Mouse (Mus musculus): Measurements from ENCODE around the gene Tyw1. TPM values are rescaled to one million over a fixed set of nuclear protein-coding genes. Genes with fewer than 3 reads are reported as not detected.

Gene Tyw1
- polyA plus RNA-seq, 1 experiment = 19.7 TPM

- Histone ChIP-seq H3K4me3 (ENCODE audit: insufficient read depth, low read length) (no peak overlapping the region), H3K4me1 (ENCODE audit: control insufficient read depth, insufficient read depth, low read length) (no peaks in the 10 kb centered on the region), H3K27ac (ENCODE audit: insufficient read depth, low read length) (no peak overlapping the region)
- TF ChIP-seq CTCF (IDR thresholded peaks at IDR 0.05; ENCODE audit: borderline replicate concordance, insufficient read depth, low read length) (no peak), POLR2A (IDR thresholded peaks at IDR 0.05; ENCODE audit: low read depth, low read length) (no peak)
Observed at GRCm38 (mm10) chr5:130327615-130328263, 72.3 kb downstream of the Tyw1 start.

- H3K27ac ChIP-seq (ENCODE audit: insufficient read depth, low read length) = no peak overlapping the region
- H3K4me1 ChIP-seq (ENCODE audit: control insufficient read depth, insufficient read depth, low read length) = no peaks in the 10 kb centered on the region
- TF ChIP-seq POLR2A (IDR thresholded peaks at IDR 0.05; ENCODE audit: low read depth, low read length) (no peak), CTCF (IDR thresholded peaks at IDR 0.05; ENCODE audit: borderline replicate concordance, insufficient read depth, low read length) (no peak)
- H3K4me3 ChIP-seq (ENCODE audit: insufficient read depth, low read length) = no peak overlapping the region
Observed at GRCm38 (mm10) chr5:130328366-130328765, 72.9 kb downstream of the Tyw1 start.

DNA sequence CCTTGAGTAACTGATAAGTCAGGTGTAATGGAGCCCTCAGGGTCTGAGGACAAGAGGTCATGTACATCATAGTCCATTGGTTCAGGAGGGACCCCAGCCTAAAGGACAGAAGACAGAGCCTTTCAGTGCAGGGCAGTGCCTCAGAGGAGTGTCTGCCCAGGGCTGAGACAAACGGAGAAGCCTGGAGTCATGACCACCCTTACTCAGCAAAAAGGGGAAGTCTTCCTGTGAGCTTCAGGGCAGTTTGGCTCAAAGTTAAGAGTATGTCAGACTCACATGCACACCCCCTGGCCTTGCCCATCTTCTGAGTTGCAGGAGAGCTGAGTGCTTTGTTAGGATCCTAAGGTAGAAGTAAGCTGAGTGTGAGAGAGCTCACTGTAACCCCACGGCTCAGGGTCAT is 74.5 kb downstream of the Tyw1 start:
- no peak overlapping the region for H3K27ac ChIP-seq (ENCODE audit: insufficient read depth, low read length)
- H3K4me1 ChIP-seq (ENCODE audit: control insufficient read depth, insufficient read depth, low read length) = no peaks in the 10 kb centered on the region
- no peak for TF ChIP-seq POLR2A (IDR thresholded peaks at IDR 0.05; ENCODE audit: low read depth, low read length)
- no peak for TF ChIP-seq CTCF (IDR thresholded peaks at IDR 0.05; ENCODE audit: borderline replicate concordance, insufficient read depth, low read length)
- H3K4me3 ChIP-seq (ENCODE audit: insufficient read depth, low read length) = no peak overlapping the region

DNA sequence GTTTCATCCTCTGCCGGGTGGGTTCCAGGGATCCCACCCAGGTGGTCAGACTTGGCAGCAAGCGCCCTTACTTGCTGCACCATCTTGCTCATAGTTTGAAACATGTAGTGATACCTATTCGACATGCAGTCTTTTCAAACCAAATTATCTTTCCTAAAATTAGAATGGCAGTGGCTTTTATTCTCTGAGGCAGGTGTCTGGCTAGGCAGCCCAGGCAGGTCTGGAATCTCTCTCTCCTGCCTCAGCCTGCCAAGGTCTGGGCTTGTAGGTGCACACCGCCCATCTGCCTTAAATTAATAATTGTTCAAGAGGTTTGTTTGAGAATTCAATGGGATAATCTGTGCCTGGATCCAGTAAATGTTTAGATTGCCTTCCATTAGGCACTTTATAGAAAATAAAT is 75.4 kb downstream of the Tyw1 start:
- H3K4me3 ChIP-seq (ENCODE audit: insufficient read depth, low read length) = no peak overlapping the region
- no peak for TF ChIP-seq CTCF (IDR thresholded peaks at IDR 0.05; ENCODE audit: borderline replicate concordance, insufficient read depth, low read length)
- no peak for TF ChIP-seq POLR2A (IDR thresholded peaks at IDR 0.05; ENCODE audit: low read depth, low read length)
- no peak overlapping the region for H3K27ac ChIP-seq (ENCODE audit: insufficient read depth, low read length)
- no peaks in the 10 kb centered on the region for H3K4me1 ChIP-seq (ENCODE audit: control insufficient read depth, insufficient read depth, low read length)

- Histone ChIP-seq H3K4me1 (ENCODE audit: control insufficient read depth, insufficient read depth, low read length) (no peaks in the 10 kb centered on the region), H3K27ac (ENCODE audit: insufficient read depth, low read length) (no peak overlapping the region), H3K4me3 (ENCODE audit: insufficient read depth, low read length) (no peak overlapping the region)
- TF ChIP-seq POLR2A (IDR thresholded peaks at IDR 0.05; ENCODE audit: low read depth, low read length) = no peak
- TF ChIP-seq CTCF (IDR thresholded peaks at IDR 0.05; ENCODE audit: borderline replicate concordance, insufficient read depth, low read length) = no peak
Observed at GRCm38 (mm10) chr5:130331206-130331605, 75.8 kb downstream of the Tyw1 start.

GRCm38 (mm10) chr5:130333566-130333965 is 78.1 kb downstream of the Tyw1 start:
- H3K4me1 ChIP-seq (ENCODE audit: control insufficient read depth, insufficient read depth, low read length) = no peaks in the 10 kb centered on the region
- TF ChIP-seq CTCF (IDR thresholded peaks at IDR 0.05; ENCODE audit: borderline replicate concordance, insufficient read depth, low read length) (no peak), POLR2A (IDR thresholded peaks at IDR 0.05; ENCODE audit: low read depth, low read length) (no peak)
- no peak overlapping the region for H3K4me3 ChIP-seq (ENCODE audit: insufficient read depth, low read length)
- no peak overlapping the region for H3K27ac ChIP-seq (ENCODE audit: insufficient read depth, low read length)

DNA sequence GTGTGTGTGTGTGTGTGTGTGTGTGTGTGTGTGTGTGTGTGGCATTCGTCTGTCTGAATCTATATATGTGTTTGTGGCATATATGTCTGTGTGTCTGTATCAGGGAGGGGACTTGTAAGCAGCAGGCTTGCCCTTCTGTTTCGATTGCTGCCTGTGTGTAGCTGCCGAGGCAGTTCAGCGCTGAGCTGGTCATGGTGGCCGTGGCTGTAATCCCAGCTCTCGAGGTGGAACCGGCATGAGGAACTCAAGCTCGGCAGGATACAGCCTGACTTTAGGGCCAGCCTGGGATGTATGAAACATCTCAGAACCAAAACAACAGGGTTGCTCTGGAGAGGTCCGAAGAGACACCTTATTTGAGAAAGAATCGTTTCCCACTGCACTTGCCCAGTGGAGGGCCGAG is 78.6 kb downstream of the Tyw1 start:
- H3K4me1 ChIP-seq (ENCODE audit: control insufficient read depth, insufficient read depth, low read length) = no peaks in the 10 kb centered on the region
- no peak for TF ChIP-seq CTCF (IDR thresholded peaks at IDR 0.05; ENCODE audit: borderline replicate concordance, insufficient read depth, low read length)
- no peak for TF ChIP-seq POLR2A (IDR thresholded peaks at IDR 0.05; ENCODE audit: low read depth, low read length)

GRCm38 (mm10) chr5:130335462-130335861 is 80.0 kb downstream of the Tyw1 start:
- no peaks in the 10 kb centered on the region for H3K4me1 ChIP-seq (ENCODE audit: control insufficient read depth, insufficient read depth, low read length)
- H3K4me3 ChIP-seq (ENCODE audit: insufficient read depth, low read length) = no peak overlapping the region
- H3K27ac ChIP-seq (ENCODE audit: insufficient read depth, low read length) = no peak overlapping the region
- TF ChIP-seq CTCF (IDR thresholded peaks at IDR 0.05; ENCODE audit: borderline replicate concordance, insufficient read depth, low read length) = no peak
- TF ChIP-seq POLR2A (IDR thresholded peaks at IDR 0.05; ENCODE audit: low read depth, low read length) = no peak

More for the DNA sequence above, 78.6 kb downstream of the Tyw1 start:
- Histone ChIP-seq H3K4me3 (ENCODE audit: insufficient read depth, low read length) (no peak overlapping the region), H3K27ac (ENCODE audit: insufficient read depth, low read length) (no peak overlapping the region)

GRCm38 (mm10) chr5:130340656-130341055 is 85.2 kb downstream of the Tyw1 start:
- Histone ChIP-seq H3K4me3 (ENCODE audit: insufficient read depth, low read length) (no peak overlapping the region), H3K27ac (ENCODE audit: insufficient read depth, low read length) (no peak overlapping the region)
- TF ChIP-seq CTCF (IDR thresholded peaks at IDR 0.05; ENCODE audit: borderline replicate concordance, insufficient read depth, low read length) (no peak), POLR2A (IDR thresholded peaks at IDR 0.05; ENCODE audit: low read depth, low read length) (no peak)

GRCm38 (mm10) chr5:130344999-130345398 is 89.6 kb downstream of the Tyw1 start:
- no peak for TF ChIP-seq CTCF (IDR thresholded peaks at IDR 0.05; ENCODE audit: borderline replicate concordance, insufficient read depth, low read length)
- no peak for TF ChIP-seq POLR2A (IDR thresholded peaks at IDR 0.05; ENCODE audit: low read depth, low read length)
- Histone ChIP-seq H3K27ac (ENCODE audit: insufficient read depth, low read length) (no peak overlapping the region), H3K4me1 (ENCODE audit: control insufficient read depth, insufficient read depth, low read length) (no peaks in the 10 kb centered on the region), H3K4me3 (ENCODE audit: insufficient read depth, low read length) (no peak overlapping the region)

More at GRCm38 (mm10) chr5:130340656-130341055, 85.2 kb downstream of the Tyw1 start:
- H3K4me1 ChIP-seq (ENCODE audit: control insufficient read depth, insufficient read depth, low read length) = no peaks in the 10 kb centered on the region

Measured in embryonic fibroblast, embryonic 13.5 days (primary cell).